Mouse (Mus musculus) G1E (cell line): ENCODE data around the gene Prkar2a. TPM values are rescaled to one million over a fixed set of nuclear protein-coding genes. Genes with fewer than 3 reads are reported as not detected.

ENCODE experiments used
- ATAC-seq: 2 replicates; pipeline ENCODE4 v1.8.0; 2016; ENCODE audit warnings: mild to moderate bottlenecking; ENCODE audit not compliant: insufficient number of reproducible peaks, poor library complexity, low FRiP score, severe bottlenecking; ENCODE audit errors: extremely low read depth
- DNase-seq: peaks from one replicate; pipeline ENCODE4 v3.0.0; 2012; ENCODE audit warnings: low spot score
- H3K27me3 ChIP-seq: 2 replicates; pipeline ENCODE4 v1.6.1; 2012; ENCODE audit warnings: mild to moderate bottlenecking, low read length, inconsistent platforms; ENCODE audit not compliant: insufficient read depth
- H3K36me3 ChIP-seq: replicated peaks from 2 replicates; pipeline ENCODE3; 2012; ENCODE audit warnings: mild to moderate bottlenecking, inconsistent platforms
- H3K4me1 ChIP-seq: 2 replicates; pipeline ENCODE4 v1.6.1; 2012; ENCODE audit warnings: low read depth, low read length, inconsistent platforms, mixed read lengths; ENCODE audit not compliant: insufficient read depth
- H3K4me3 ChIP-seq: 2 replicates; pipeline ENCODE4 v1.5.1; 2012; ENCODE audit warnings: low read depth, mild to moderate bottlenecking, inconsistent platforms, low read length, moderate library complexity, mixed read lengths
- H3K9me3 ChIP-seq: replicated peaks from 2 replicates; pipeline ENCODE4 v1.6.1; 2012; ENCODE audit warnings: inconsistent platforms
- CTCF ChIP-seq: IDR thresholded peaks from 2 replicates; pipeline ENCODE4 v1.5.1; 2012; ENCODE audit warnings: low read depth, low read length, inconsistent platforms, mixed read lengths
- GATA1 ChIP-seq: IDR thresholded peaks from 2 replicates; pipeline ENCODE4 v1.6.1; 2012; ENCODE audit warnings: borderline replicate concordance, low read length, inconsistent platforms, mixed read lengths
- GATA2 ChIP-seq: IDR thresholded peaks from 2 replicates; pipeline ENCODE4 v1.6.1; 2012; ENCODE audit warnings: low read depth, low read length, inconsistent platforms, borderline replicate concordance
- POLR2AphosphoS5 ChIP-seq: IDR thresholded peaks from 2 replicates; pipeline ENCODE4 v1.6.1; 2012; ENCODE audit warnings: low read depth, low read length, inconsistent platforms; ENCODE audit not compliant: insufficient replicate concordance
- TAL1 ChIP-seq: conservative IDR thresholded peaks from 2 replicates; pipeline ENCODE4 v1.6.1; 2012; ENCODE audit warnings: low read depth, low read length, inconsistent platforms, mixed read lengths
- polyA plus RNA-seq: library from polyadenylated mRNA; stranded (reverse); fragments of >175 nt; gene quantifications from 2 replicates; pipeline ENCODE4 v1.2.3, GENCODE M21; 2012
- total RNA-seq, 2 experiments: library from RNA; stranded (forward) in 1 of 2; stranded (reverse) in 1 of 2; fragments of 200-1000 nt in 1 of 2; fragments of >200 nt in 1 of 2; fragmentation: Nextera tagmentation in 1 of 2; gene quantifications; 2 replicates each; pipeline ENCODE4 v1.2.3; 2014 to 2017

Prkar2a gene
- total and polyA plus RNA-seq, 3 experiments: 0.38 TPM; not detected in 2

- Histone ChIP-seq H3K4me3 (no peak overlapping the region), H3K27me3 (peaks cover 23% of the 10 kb centered on the region), H3K36me3 (no peaks in the 10 kb centered on the region), H3K4me1 (peaks cover 3% of the 10 kb centered on the region; the same call in 1 of the 2 replicates), H3K9me3 (peaks cover 15% of the 10 kb centered on the region)
- DNase-seq (no peak), ATAC-seq (no peak)
- TF ChIP-seq GATA2 (no peak), CTCF (no peak), GATA1 (no peak)
Measured at GRCm38 (mm10) chr9:108691371-108691770, 2.3 kb downstream of the Prkar2a start.

DNA sequence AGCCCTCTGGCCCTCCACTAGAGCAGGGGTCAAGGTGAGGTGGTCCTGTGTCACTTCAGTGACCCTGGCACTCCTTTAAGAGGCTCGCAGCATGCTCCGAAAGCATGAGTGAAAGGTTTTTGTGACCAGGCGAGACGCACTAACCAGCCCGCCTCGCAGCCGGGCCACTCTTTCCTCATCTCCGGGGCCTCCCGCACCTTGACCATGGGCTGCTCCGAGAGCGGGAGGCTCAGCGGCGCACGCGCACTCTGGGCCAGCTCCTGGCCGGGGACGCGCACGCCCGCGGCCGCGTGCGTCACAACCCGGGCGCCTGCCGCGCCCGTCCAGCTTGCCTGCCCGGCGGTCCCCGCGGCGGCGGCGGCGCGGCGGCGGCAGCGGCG is 2.7 kb downstream of the Prkar2a start:
- no peaks in the 10 kb centered on the region for H3K36me3 ChIP-seq
- ATAC-seq: no peak
- TF ChIP-seq TAL1 (no peak), POLR2AphosphoS5 (no peak), CTCF (no peak), GATA1 (no peak), GATA2 (no peak)
- H3K4me1 ChIP-seq: peaks cover 3% of the 10 kb centered on the region; the same call in 1 of the 2 replicates
- H3K4me3 ChIP-seq: no peak overlapping the region
- H3K27me3 ChIP-seq: peaks cover 23% of the 10 kb centered on the region
- H3K9me3 ChIP-seq: peaks cover 15% of the 10 kb centered on the region
- no peak for DNase-seq

GRCm38 (mm10) chr9:108692226-108693041 is 3.3 kb downstream of the Prkar2a start:
- Histone ChIP-seq H3K4me1 (peaks cover under 1% of the 10 kb centered on the region; the same call in 1 of the 2 replicates), H3K9me3 (peaks cover 15% of the 10 kb centered on the region), H3K27me3 (peaks cover 23% of the 10 kb centered on the region), H3K36me3 (no peaks in the 10 kb centered on the region), H3K4me3 (no peak overlapping the region; the same call in 1 of the 2 replicates)
- TF ChIP-seq POLR2AphosphoS5 (no peak), CTCF (no peak), GATA1 (no peak), TAL1 (no peak), GATA2 (no peak)
- ATAC-seq (no peak), DNase-seq (no peak)

DNA sequence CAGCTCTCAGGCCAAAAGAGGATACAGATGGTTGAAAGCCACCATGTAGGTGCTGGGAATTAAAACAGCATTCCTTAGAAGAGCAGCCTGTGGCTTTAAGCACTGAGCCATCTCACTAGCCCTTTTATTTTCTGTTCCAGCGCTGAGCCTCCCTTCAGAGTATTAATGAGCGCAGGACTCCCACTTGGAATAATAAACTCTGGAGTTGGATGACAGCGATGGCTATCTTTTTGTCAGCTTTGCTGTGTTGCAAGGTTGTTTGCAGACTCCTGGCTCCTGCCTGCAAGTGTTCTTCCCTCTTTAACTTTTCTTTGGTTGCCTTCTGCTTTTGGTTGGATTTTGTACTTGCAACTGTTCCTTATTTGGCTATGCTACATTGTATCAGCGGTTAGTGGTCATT is 4.8 kb downstream of the Prkar2a start:
- peaks cover 23% of the 10 kb centered on the region for H3K27me3 ChIP-seq
- DNase-seq (no peak), ATAC-seq (no peak)
- no peaks in the 10 kb centered on the region for H3K4me1 ChIP-seq
- H3K9me3 ChIP-seq: peaks cover 15% of the 10 kb centered on the region
- H3K4me3 ChIP-seq: no peak overlapping the region
- TF ChIP-seq GATA1: no peak
- TF ChIP-seq POLR2AphosphoS5: no peak
- no peak for TF ChIP-seq TAL1
- no peak for TF ChIP-seq CTCF
- no peak for TF ChIP-seq GATA2
- no peaks in the 10 kb centered on the region for H3K36me3 ChIP-seq

DNA sequence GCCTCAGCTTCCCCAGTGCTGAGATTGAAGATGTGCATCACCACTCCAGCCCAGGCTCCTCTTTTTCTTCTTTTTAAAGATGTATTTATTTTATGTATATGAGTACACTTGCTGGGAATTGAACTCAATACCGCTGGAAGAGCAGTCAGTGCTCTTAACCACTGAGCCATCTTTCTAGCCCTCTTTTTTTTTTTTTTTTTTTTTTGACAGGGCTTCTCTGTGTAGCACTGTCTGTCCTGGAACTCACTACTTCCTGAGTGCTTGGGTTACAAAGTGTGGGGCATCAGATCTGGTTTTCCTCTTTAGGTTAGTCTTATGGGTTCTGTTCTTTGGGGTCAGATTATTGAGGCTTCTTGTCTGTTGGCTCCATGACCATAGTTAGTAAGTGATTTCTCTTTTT is 5.4 kb downstream of the Prkar2a start:
- Histone ChIP-seq H3K36me3 (no peaks in the 10 kb centered on the region), H3K9me3 (peaks cover 15% of the 10 kb centered on the region), H3K27me3 (peaks cover 23% of the 10 kb centered on the region), H3K4me3 (no peak overlapping the region), H3K4me1 (no peaks in the 10 kb centered on the region)
- TF ChIP-seq GATA1 (no peak), GATA2 (no peak), POLR2AphosphoS5 (no peak), CTCF (no peak), TAL1 (no peak)
- DNase-seq (no peak), ATAC-seq (no peak)

GRCm38 (mm10) chr9:108702476-108702875 is 13.4 kb downstream of the Prkar2a start:
- Histone ChIP-seq H3K27me3 (peaks cover 6% of the 10 kb centered on the region; the same call in 1 of the 2 replicates), H3K4me1 (no peaks in the 10 kb centered on the region; the same call in 1 of the 2 replicates), H3K4me3 (no peak overlapping the region), H3K36me3 (no peaks in the 10 kb centered on the region), H3K9me3 (no peaks in the 10 kb centered on the region)
- DNase-seq (no peak), ATAC-seq (no peak)
- no peak for TF ChIP-seq TAL1
- TF ChIP-seq GATA1: no peak
- TF ChIP-seq CTCF: no peak
- TF ChIP-seq GATA2: no peak
- no peak for TF ChIP-seq POLR2AphosphoS5
